Mouse (Mus musculus): Measurements from ENCODE around the gene Sun1. TPM values are rescaled to one million over a fixed set of nuclear protein-coding genes. Genes with fewer than 3 reads are reported as not detected.

The Sun1 gene
- polyA plus RNA-seq, 1 experiment from 2014 or later, result 56.2 TPM

DNA sequence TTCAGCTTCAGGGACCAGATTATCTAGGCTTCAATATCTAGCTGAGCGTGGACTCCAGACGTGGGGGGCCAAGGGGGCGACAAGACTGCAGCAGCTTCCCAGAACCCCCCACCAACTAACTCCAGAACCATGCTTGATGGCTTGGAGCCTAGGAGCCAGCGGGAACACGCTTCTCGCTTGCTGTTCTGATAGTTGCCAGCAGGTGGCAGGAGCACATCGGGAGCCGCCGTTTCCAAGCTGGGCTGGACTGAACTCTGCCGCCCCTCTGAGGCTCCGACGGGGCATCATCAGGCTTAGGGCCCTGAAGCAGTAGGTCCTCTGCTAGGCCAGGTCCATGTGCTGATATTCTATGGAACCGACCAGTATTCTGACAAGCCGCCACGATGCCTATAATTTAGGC, 81.8 kb downstream of the Sun1 start:
- no peaks in the 10 kb centered on the region for H3K36me3 ChIP-seq (ENCODE audit: control insufficient read depth, insufficient read depth, low read length)
- no peak overlapping the region; the same call in 1 of the 2 replicates for H3K4me2 ChIP-seq (ENCODE audit: low read depth, low read length)
- ATAC-seq (ENCODE audit: insufficient read depth, low FRiP score), result peak; percentile 41; the same call in 1 of the 2 replicates
- H3K4me1 ChIP-seq (ENCODE audit: control insufficient read depth, insufficient read depth, low read length), result peaks cover 18% of the 10 kb centered on the region
- no peaks in the 10 kb centered on the region for H3K27me3 ChIP-seq (ENCODE audit: control insufficient read depth, insufficient read depth, low read length)
- 4% methylated on average over 15 of the region's 15 CpGs for WGBS
- H3K4me3 ChIP-seq (replicated peaks; ENCODE audit: low read length), result no peak overlapping the region
- H3K9ac ChIP-seq (ENCODE audit: low read length), result no peak overlapping the region
- H3K27ac ChIP-seq (ENCODE audit: low read length), result peak overlapping the region; percentile 23; the same call in 1 of the 2 replicates
- no peaks in the 10 kb centered on the region for H3K9me3 ChIP-seq (replicated peaks; ENCODE audit: control insufficient read depth, low read length)

- peaks cover 18% of the 10 kb centered on the region for H3K4me1 ChIP-seq (ENCODE audit: control insufficient read depth, insufficient read depth, low read length)
- no peak overlapping the region for H3K27ac ChIP-seq (ENCODE audit: low read length)
- no peak overlapping the region for H3K9ac ChIP-seq (ENCODE audit: low read length)
- no peaks in the 10 kb centered on the region for H3K36me3 ChIP-seq (ENCODE audit: control insufficient read depth, insufficient read depth, low read length)
- no peak for ATAC-seq (ENCODE audit: insufficient read depth, low FRiP score)
- H3K9me3 ChIP-seq (replicated peaks; ENCODE audit: control insufficient read depth, low read length), result no peaks in the 10 kb centered on the region
- no peaks in the 10 kb centered on the region for H3K27me3 ChIP-seq (ENCODE audit: control insufficient read depth, insufficient read depth, low read length)
- H3K4me3 ChIP-seq (replicated peaks; ENCODE audit: low read length), result no peak overlapping the region
- no peak overlapping the region for H3K4me2 ChIP-seq (ENCODE audit: low read depth, low read length)
- 97% methylated on average over 14 of the region's 14 CpGs for WGBS
These were observed 83.2 kb downstream of the Sun1 start for GRCm38 (mm10) chr5:139283460-139284180.

GRCm38 (mm10) chr5:139285383-139286067, 85.1 kb downstream of the Sun1 start:
- H3K36me3 ChIP-seq (ENCODE audit: control insufficient read depth, insufficient read depth, low read length), result no peaks in the 10 kb centered on the region
- H3K4me2 ChIP-seq (ENCODE audit: low read depth, low read length), result no peak overlapping the region
- H3K9me3 ChIP-seq (replicated peaks; ENCODE audit: control insufficient read depth, low read length), result no peaks in the 10 kb centered on the region
- WGBS, result 50% methylated on average over 8 of the region's 8 CpGs
- no peaks in the 10 kb centered on the region for H3K27me3 ChIP-seq (ENCODE audit: control insufficient read depth, insufficient read depth, low read length)
- peak overlapping the region; percentile 74; the same call in 1 of the 2 replicates for H3K27ac ChIP-seq (ENCODE audit: low read length)
- 0 out of 2 replicates have a peak, but pooled peaks have one; percentile 9 for ATAC-seq (ENCODE audit: insufficient read depth, low FRiP score)
- H3K4me3 ChIP-seq (replicated peaks; ENCODE audit: low read length), result no peak overlapping the region
- peak overlapping the region; percentile 46 for H3K9ac ChIP-seq (ENCODE audit: low read length)
- H3K4me1 ChIP-seq (ENCODE audit: control insufficient read depth, insufficient read depth, low read length), result peaks cover 18% of the 10 kb centered on the region

GRCm38 (mm10) chr5:139286142-139286941, 85.9 kb downstream of the Sun1 start:
- H3K27me3 ChIP-seq (ENCODE audit: control insufficient read depth, insufficient read depth, low read length), result no peaks in the 10 kb centered on the region
- H3K36me3 ChIP-seq (ENCODE audit: control insufficient read depth, insufficient read depth, low read length), result no peaks in the 10 kb centered on the region
- no peak overlapping the region for H3K4me2 ChIP-seq (ENCODE audit: low read depth, low read length)
- 42% methylated on average over 14 of the region's 14 CpGs for WGBS
- H3K4me1 ChIP-seq (ENCODE audit: control insufficient read depth, insufficient read depth, low read length), result peaks cover 18% of the 10 kb centered on the region
- no peak overlapping the region for H3K4me3 ChIP-seq (replicated peaks; ENCODE audit: low read length)
- H3K27ac ChIP-seq (ENCODE audit: low read length), result peak overlapping the region; percentile 74
- ATAC-seq (ENCODE audit: insufficient read depth, low FRiP score), result 0 out of 2 replicates have a peak, but pooled peaks have one; percentile 12
- no peaks in the 10 kb centered on the region for H3K9me3 ChIP-seq (replicated peaks; ENCODE audit: control insufficient read depth, low read length)
- H3K9ac ChIP-seq (ENCODE audit: low read length), result peak overlapping the region; percentile 43; the same call in 1 of the 2 replicates

GRCm38 (mm10) chr5:139287099-139287498, 86.7 kb downstream of the Sun1 start:
- WGBS, result 73% methylated on average over 5 of the region's 5 CpGs
- no peak overlapping the region for H3K4me3 ChIP-seq (replicated peaks; ENCODE audit: low read length)
- no peaks in the 10 kb centered on the region for H3K27me3 ChIP-seq (ENCODE audit: control insufficient read depth, insufficient read depth, low read length)
- no peak overlapping the region for H3K4me2 ChIP-seq (ENCODE audit: low read depth, low read length)
- no peak for ATAC-seq (ENCODE audit: insufficient read depth, low FRiP score)
- H3K9me3 ChIP-seq (replicated peaks; ENCODE audit: control insufficient read depth, low read length), result no peaks in the 10 kb centered on the region
- no peak overlapping the region; the same call in 1 of the 2 replicates for H3K9ac ChIP-seq (ENCODE audit: low read length)
- H3K4me1 ChIP-seq (ENCODE audit: control insufficient read depth, insufficient read depth, low read length), result peaks cover 18% of the 10 kb centered on the region
- no peaks in the 10 kb centered on the region for H3K36me3 ChIP-seq (ENCODE audit: control insufficient read depth, insufficient read depth, low read length)
- H3K27ac ChIP-seq (ENCODE audit: low read length), result peak overlapping the region; percentile 74

- Histone ChIP-seq H3K9me3 (replicated peaks; ENCODE audit: control insufficient read depth, low read length) (no peaks in the 10 kb centered on the region), H3K27ac (ENCODE audit: low read length) (peak overlapping the region; percentile 15; the same call in 1 of the 2 replicates), H3K27me3 (ENCODE audit: control insufficient read depth, insufficient read depth, low read length) (no peaks in the 10 kb centered on the region), H3K4me1 (ENCODE audit: control insufficient read depth, insufficient read depth, low read length) (peaks cover 18% of the 10 kb centered on the region), H3K9ac (ENCODE audit: low read length) (no peak overlapping the region), H3K4me3 (replicated peaks; ENCODE audit: low read length) (no peak overlapping the region), H3K36me3 (ENCODE audit: control insufficient read depth, insufficient read depth, low read length) (no peaks in the 10 kb centered on the region), H3K4me2 (ENCODE audit: low read depth, low read length) (no peak overlapping the region)
- WGBS, result 80% methylated on average over 4 of the region's 4 CpGs
- no peak for ATAC-seq (ENCODE audit: insufficient read depth, low FRiP score)
These were observed 87.3 kb downstream of the Sun1 start for GRCm38 (mm10) chr5:139287787-139288186.

DNA sequence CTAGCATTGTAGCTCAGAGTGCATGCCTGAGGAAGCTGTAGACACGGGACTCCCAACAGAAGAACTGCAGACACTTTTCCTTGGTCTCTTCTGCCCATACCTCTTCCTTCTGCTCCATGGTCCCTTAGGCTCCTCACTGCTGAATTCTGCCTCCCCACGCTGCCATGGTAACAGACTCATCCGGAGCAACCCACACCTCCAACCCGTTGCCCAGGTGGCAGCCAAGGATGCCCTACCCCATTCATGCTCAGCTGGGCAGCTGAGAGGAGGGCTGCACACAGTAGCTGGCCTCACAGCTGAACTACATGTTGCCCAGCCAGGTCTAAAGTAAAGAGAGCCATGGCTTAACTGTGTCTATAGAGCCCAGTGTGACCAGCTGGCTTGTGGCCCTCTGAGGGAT, 88.2 kb downstream of the Sun1 start:
- no peak for ATAC-seq (ENCODE audit: insufficient read depth, low FRiP score)
- H3K27me3 ChIP-seq (ENCODE audit: control insufficient read depth, insufficient read depth, low read length), result no peaks in the 10 kb centered on the region
- no peak overlapping the region for H3K4me3 ChIP-seq (replicated peaks; ENCODE audit: low read length)
- WGBS, result 80% methylated on average over 4 of the region's 4 CpGs
- H3K27ac ChIP-seq (ENCODE audit: low read length), result no peak overlapping the region
- peaks cover 18% of the 10 kb centered on the region for H3K4me1 ChIP-seq (ENCODE audit: control insufficient read depth, insufficient read depth, low read length)
- no peaks in the 10 kb centered on the region for H3K36me3 ChIP-seq (ENCODE audit: control insufficient read depth, insufficient read depth, low read length)
- no peak overlapping the region for H3K9ac ChIP-seq (ENCODE audit: low read length)
- no peaks in the 10 kb centered on the region for H3K9me3 ChIP-seq (replicated peaks; ENCODE audit: control insufficient read depth, low read length)
- H3K4me2 ChIP-seq (ENCODE audit: low read depth, low read length), result no peak overlapping the region

DNA sequence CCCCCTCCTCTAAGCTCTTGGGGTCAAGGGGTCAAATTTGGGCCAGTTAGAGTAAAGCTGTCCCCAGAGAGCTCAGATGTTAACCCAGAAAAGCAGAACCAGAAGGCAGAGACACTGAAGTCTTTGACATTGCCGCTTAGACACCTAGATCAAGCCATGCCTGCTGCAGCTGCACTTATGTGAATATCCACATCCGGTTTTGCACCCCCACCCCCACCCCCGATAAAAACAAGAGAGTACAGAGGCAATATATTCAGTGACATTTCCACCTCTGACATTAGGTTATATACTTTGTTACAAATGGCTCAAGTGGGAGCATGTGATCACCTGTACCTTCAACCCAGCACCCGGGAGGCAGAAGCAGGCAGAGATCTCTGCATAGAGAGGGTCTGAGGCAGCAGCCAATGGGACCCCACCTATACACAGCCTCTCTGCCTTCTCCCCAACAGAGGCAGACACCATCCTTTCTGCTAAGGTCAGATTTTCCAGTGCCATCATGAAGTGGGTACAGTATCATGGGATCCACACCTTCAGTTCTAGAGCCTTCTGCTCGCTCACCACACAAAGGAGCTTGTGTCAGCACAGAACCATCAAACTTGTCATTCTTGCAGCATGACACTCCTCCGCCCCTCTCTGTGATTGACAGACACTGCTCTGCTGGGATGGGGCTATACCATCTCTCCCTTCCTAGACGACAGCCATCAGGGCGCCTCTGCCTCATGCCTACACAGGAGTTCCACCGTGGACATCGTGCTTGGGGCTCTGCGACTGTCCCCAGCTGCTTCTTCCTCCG, 90.2 kb downstream of the Sun1 start:
- Histone ChIP-seq H3K36me3 (ENCODE audit: control insufficient read depth, insufficient read depth, low read length) (no peaks in the 10 kb centered on the region), H3K27ac (ENCODE audit: low read length) (no peak overlapping the region), H3K9ac (ENCODE audit: low read length) (no peak overlapping the region), H3K4me3 (replicated peaks; ENCODE audit: low read length) (no peak overlapping the region), H3K4me1 (ENCODE audit: control insufficient read depth, insufficient read depth, low read length) (peaks cover 15% of the 10 kb centered on the region), H3K27me3 (ENCODE audit: control insufficient read depth, insufficient read depth, low read length) (no peaks in the 10 kb centered on the region), H3K4me2 (ENCODE audit: low read depth, low read length) (no peak overlapping the region), H3K9me3 (replicated peaks; ENCODE audit: control insufficient read depth, low read length) (no peaks in the 10 kb centered on the region)
- ATAC-seq (ENCODE audit: insufficient read depth, low FRiP score), result no peak
- WGBS, result 81% methylated on average over 12 of the region's 12 CpGs

Measured in stomach, embryonic 16.5 days (tissue).